Mouse (Mus musculus) hindbrain, postnatal 0 days (tissue): ENCODE measurements around the gene Astn1. TPM values are rescaled to one million over a fixed set of nuclear protein-coding genes. Genes with fewer than 3 reads are reported as not detected.

Source experiments
- ATAC-seq: fragments of 200-750 bp; cut with Nextera tagmentation; 2 replicates; pipeline ENCODE4 v1.8.0; 2017; ENCODE audit warnings: mild to moderate bottlenecking, moderate TSS enrichment, moderate library complexity
- DNase-seq: peaks from one replicate; pipeline ENCODE4 v3.0.0-alpha.2; 2015; ENCODE audit warnings: low spot score
- H3K27ac ChIP-seq: fragments of 300-500 bp; sonication (generic); 2 replicates; pipeline ENCODE4 v1.5.1; 2014; ENCODE audit warnings: mild to moderate bottlenecking
- H3K27me3 ChIP-seq: fragments of 300-500 bp; sonication (generic); 2 replicates; pipeline ENCODE4 v1.6.1; 2014; ENCODE audit warnings: low read length, mixed read lengths; ENCODE audit not compliant: insufficient read depth
- H3K36me3 ChIP-seq: fragments of 300-500 bp; sonication (generic); 2 replicates; pipeline ENCODE4 v1.6.1; 2014; ENCODE audit warnings: low read length, mixed read lengths; ENCODE audit not compliant: insufficient read depth
- H3K4me1 ChIP-seq: fragments of 300-500 bp; sonication (generic); 2 replicates; pipeline ENCODE4 v1.6.1; 2014; ENCODE audit warnings: antibody characterized with exemption, low read length, mixed read lengths; ENCODE audit not compliant: insufficient read depth
- H3K4me2 ChIP-seq: fragments of 300-500 bp; sonication (generic); 2 replicates; pipeline ENCODE4 v1.6.1; 2014; ENCODE audit warnings: low read depth, mild to moderate bottlenecking, low read length, moderate library complexity, mixed read lengths
- H3K4me3 ChIP-seq: fragments of 300-500 bp; sonication (generic); 2 replicates; pipeline ENCODE4 v1.5.1; 2014; ENCODE audit warnings: low read length
- H3K9ac ChIP-seq: fragments of 300-500 bp; sonication (generic); replicated peaks from 2 replicates; pipeline ENCODE4 v1.6.1; 2014; ENCODE audit warnings: mild to moderate bottlenecking, low read length, moderate library complexity, mixed read lengths
- H3K9me3 ChIP-seq: fragments of 300-500 bp; sonication (generic); 2 replicates; pipeline ENCODE4 v1.6.1; 2016; ENCODE audit warnings: low read length, mixed read lengths
- CTCF ChIP-seq: IDR thresholded peaks from 2 replicates; pipeline ENCODE4 v1.5.1; 2016; ENCODE audit warnings: antibody characterized with exemption, control low read depth, low read depth
- WGBS: fragments of 180-500 bp; shearing (Covaris S2); extraction: QIAGEN DNeasy Blood & Tissue Kit; methylation state at CpG from one replicate; pipeline ENCODE4 v1.1.7; 2014; 5-methylcytosine and 5-hydroxymethylcytosine counted together
- polyA plus RNA-seq: library from polyadenylated mRNA; unstranded; fragments of >200 nt; fragmentation: Nextera tagmentation; extraction: Ambion mirVana; gene quantifications from 2 replicates; pipeline ENCODE4 v1.2.1, GENCODE M21; 2015
- total RNA-seq: library from RNA; depleted of rRNA; stranded (reverse); fragments of >200 nt; gene quantifications from 2 replicates; pipeline ENCODE4 v1.2.3, GENCODE M21; 2014

Astn1 gene
- total and polyA plus RNA-seq, 2 experiments from 2014 or later = 31.0 to 137 TPM

DNA sequence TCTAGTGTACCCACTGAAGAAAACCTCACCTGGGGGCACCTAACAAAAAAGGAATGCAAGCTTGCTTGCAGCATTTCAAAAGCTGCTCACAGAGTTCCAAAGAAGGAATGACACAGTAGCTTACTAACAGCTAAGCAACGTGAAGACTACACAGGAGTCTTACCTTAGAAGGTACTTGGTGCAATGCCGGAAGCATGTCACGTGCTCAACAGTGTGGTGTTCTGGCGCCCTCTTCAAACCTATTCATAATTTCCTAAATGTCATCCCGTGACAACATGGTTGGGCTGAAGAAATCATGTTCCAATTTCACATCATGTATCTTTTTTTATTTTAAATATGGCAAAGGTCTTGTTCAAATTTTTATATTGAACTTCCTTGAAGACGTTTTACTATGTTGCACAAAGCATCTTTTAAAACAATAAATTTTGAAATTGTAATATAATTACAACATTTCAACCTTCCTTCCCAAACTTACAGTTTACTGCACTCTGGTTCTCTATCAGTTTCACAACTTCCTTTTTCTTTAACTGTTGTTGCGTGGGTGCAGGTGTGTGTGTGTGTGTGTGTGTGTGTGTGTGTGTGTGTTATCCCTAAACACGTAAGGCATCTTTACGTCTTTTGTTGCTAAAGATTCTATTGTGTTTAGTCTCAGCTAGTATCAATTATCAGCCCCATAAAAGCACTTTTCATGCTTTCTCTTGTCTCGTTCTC, 335.9 kb downstream of the Astn1 start:
- no peaks in the 10 kb centered on the region for H3K9me3 ChIP-seq
- TF ChIP-seq CTCF = no peak
- ATAC-seq (no peak), DNase-seq (no peak)
- no peak overlapping the region for H3K4me2 ChIP-seq
- H3K4me3 ChIP-seq = no peak overlapping the region
- no peaks in the 10 kb centered on the region for H3K4me1 ChIP-seq
- WGBS = 88% methylated on average over 10 of the region's 10 CpGs
- no peak overlapping the region for H3K9ac ChIP-seq
- H3K36me3 ChIP-seq = no peaks in the 10 kb centered on the region
- no peak overlapping the region for H3K27ac ChIP-seq
- no peaks in the 10 kb centered on the region for H3K27me3 ChIP-seq

- Histone ChIP-seq H3K4me3 (no peak overlapping the region), H3K36me3 (no peaks in the 10 kb centered on the region), H3K4me1 (no peaks in the 10 kb centered on the region), H3K27ac (no peak overlapping the region), H3K9ac (no peak overlapping the region), H3K4me2 (no peak overlapping the region), H3K9me3 (no peaks in the 10 kb centered on the region), H3K27me3 (no peaks in the 10 kb centered on the region)
- WGBS = 91% methylated on average over 2 of the region's 2 CpGs
- no peak for DNase-seq
- TF ChIP-seq CTCF = no peak
- ATAC-seq = no peak
Observed at GRCm38 (mm10) chr1:158699276-158699675, 337.2 kb downstream of the Astn1 start.

DNA sequence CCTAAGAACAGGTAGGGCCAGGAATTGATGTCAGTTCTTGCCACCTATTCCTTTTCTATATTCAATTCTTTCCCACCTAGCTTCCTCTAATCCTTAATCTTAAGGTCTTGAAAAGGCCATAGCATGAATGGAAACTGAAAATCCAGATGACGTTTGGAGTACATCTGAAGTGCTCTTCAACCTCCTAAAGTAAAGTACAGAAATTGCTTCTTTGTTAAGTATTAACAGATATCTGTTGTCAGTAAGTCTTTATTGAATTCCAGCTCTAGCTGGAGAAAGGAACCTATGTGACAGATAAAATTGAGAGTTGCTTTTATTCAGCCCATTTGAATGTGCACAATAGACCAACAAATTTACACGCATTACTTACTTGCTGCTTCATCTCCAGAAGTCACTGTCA, 338.1 kb downstream of the Astn1 start:
- no peak for ATAC-seq
- no peak for TF ChIP-seq CTCF
- H3K9me3 ChIP-seq = no peaks in the 10 kb centered on the region
- H3K4me3 ChIP-seq = no peak overlapping the region
- no peak for DNase-seq
- no peaks in the 10 kb centered on the region for H3K36me3 ChIP-seq
- H3K27me3 ChIP-seq = no peaks in the 10 kb centered on the region
- H3K4me1 ChIP-seq = no peaks in the 10 kb centered on the region
- no peak overlapping the region for H3K27ac ChIP-seq
- 72% methylated on average over 2 of the region's 2 CpGs for WGBS
- no peak overlapping the region for H3K9ac ChIP-seq
- H3K4me2 ChIP-seq = no peak overlapping the region

- Histone ChIP-seq H3K9me3 (no peaks in the 10 kb centered on the region), H3K36me3 (no peaks in the 10 kb centered on the region), H3K27me3 (no peaks in the 10 kb centered on the region), H3K4me1 (no peaks in the 10 kb centered on the region), H3K4me3 (no peak overlapping the region), H3K4me2 (no peak overlapping the region), H3K27ac (no peak overlapping the region), H3K9ac (no peak overlapping the region)
- no peak for TF ChIP-seq CTCF
- DNase-seq (no peak), ATAC-seq (no peak)
- 92% methylated on average over 1 of the region's 1 CpGs for WGBS
Observed at GRCm38 (mm10) chr1:158701336-158701735, 339.3 kb downstream of the Astn1 start.

- peak; percentile 80 for TF ChIP-seq CTCF
- H3K4me2 ChIP-seq = no peak overlapping the region
- H3K4me1 ChIP-seq = no peaks in the 10 kb centered on the region
- ATAC-seq = 0 out of 2 replicates have a peak, but pooled peaks have one; percentile 56
- 34% methylated on average over 5 of the region's 5 CpGs for WGBS
- no peak overlapping the region for H3K27ac ChIP-seq
- no peaks in the 10 kb centered on the region for H3K36me3 ChIP-seq
- no peak overlapping the region for H3K4me3 ChIP-seq
- H3K27me3 ChIP-seq = no peaks in the 10 kb centered on the region
- DNase-seq = peak; percentile 77
- H3K9ac ChIP-seq = no peak overlapping the region
- no peaks in the 10 kb centered on the region for H3K9me3 ChIP-seq
Observed at GRCm38 (mm10) chr1:158713301-158714095, 351.4 kb downstream of the Astn1 start.

DNA sequence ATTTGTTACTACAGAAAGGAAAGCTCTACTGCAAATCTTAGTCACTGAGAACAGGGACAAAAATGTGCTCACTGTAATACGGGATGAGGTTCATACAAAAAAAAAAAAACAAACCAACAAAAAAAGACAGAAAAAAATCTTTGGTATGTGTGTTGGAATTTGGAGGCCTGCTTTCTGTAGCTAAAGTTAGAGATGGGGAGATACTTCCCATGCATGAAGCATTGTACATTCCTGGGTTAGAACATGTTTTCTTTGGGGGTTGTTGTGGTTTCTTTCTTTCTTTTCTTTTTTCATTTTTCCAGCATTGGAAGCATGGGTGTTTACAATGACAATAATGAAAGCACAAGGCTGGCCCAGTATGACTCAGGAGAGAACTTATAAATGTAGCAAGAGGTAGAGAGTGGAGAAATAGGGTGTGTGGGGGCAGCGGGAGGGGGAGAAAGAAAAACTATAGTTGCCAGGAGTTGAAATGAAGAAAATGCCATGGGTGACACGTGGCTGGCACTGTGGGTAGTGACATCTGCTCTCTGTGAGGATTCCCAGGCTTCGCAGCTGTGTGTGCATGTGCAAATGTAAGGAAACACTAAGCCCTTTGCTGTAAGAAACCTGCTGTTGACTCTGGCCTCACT, 370.9 kb downstream of the Astn1 start:
- no peak for DNase-seq
- no peaks in the 10 kb centered on the region for H3K27me3 ChIP-seq
- no peak overlapping the region for H3K27ac ChIP-seq
- WGBS = 54% methylated on average over 4 of the region's 4 CpGs
- H3K4me3 ChIP-seq = no peak overlapping the region
- no peak overlapping the region for H3K4me2 ChIP-seq
- H3K9me3 ChIP-seq = no peaks in the 10 kb centered on the region
- no peak for TF ChIP-seq CTCF
- ATAC-seq = no peak
- H3K36me3 ChIP-seq = no peaks in the 10 kb centered on the region
- no peaks in the 10 kb centered on the region for H3K4me1 ChIP-seq
- H3K9ac ChIP-seq = no peak overlapping the region
